Mouse (Mus musculus) midbrain, embryonic 11.5 days (tissue): Measurements from ENCODE around the gene Gna13. TPM values are rescaled to one million over a fixed set of nuclear protein-coding genes. Genes with fewer than 3 reads are reported as not detected.

Experiments used
- ATAC-seq: fragments of 200-750 bp; cut with Nextera tagmentation; 2 replicates; pipeline ENCODE4 v1.8.0; 2017; ENCODE audit warnings: moderate TSS enrichment, moderate library complexity; ENCODE audit not compliant: low FRiP score
- DNase-seq: peaks from one replicate; pipeline ENCODE4 v3.0.0; 2015; ENCODE audit warnings: low spot score; ENCODE audit errors: missing footprints
- H3K27ac ChIP-seq: fragments of 300-500 bp; sonication (generic); 2 replicates; pipeline ENCODE4 v1.5.1; 2014; ENCODE audit warnings: low read depth, low read length
- H3K27me3 ChIP-seq: fragments of 300-500 bp; sonication (generic); 2 replicates; pipeline ENCODE4 v1.6.1; 2014; ENCODE audit warnings: mild to moderate bottlenecking, low read length, moderate library complexity, mixed read lengths; ENCODE audit not compliant: control insufficient read depth, insufficient read depth
- H3K36me3 ChIP-seq: fragments of 300-500 bp; sonication (generic); 2 replicates; pipeline ENCODE4 v1.6.1; 2014; ENCODE audit warnings: mild to moderate bottlenecking, low read length, moderate library complexity, mixed read lengths; ENCODE audit not compliant: control insufficient read depth, insufficient read depth
- H3K4me1 ChIP-seq: fragments of 300-500 bp; sonication (generic); 2 replicates; pipeline ENCODE4 v1.6.1; 2014; ENCODE audit warnings: low read length; ENCODE audit not compliant: control insufficient read depth, insufficient read depth
- H3K4me2 ChIP-seq: fragments of 300-500 bp; sonication (generic); 2 replicates; pipeline ENCODE4 v1.6.1; 2014; ENCODE audit warnings: mild to moderate bottlenecking, moderate library complexity
- H3K4me3 ChIP-seq: fragments of 300-500 bp; sonication (generic); 2 replicates; pipeline ENCODE4 v1.5.1; 2014; ENCODE audit warnings: low read depth, low read length
- H3K9ac ChIP-seq: fragments of 300-500 bp; sonication (generic); 2 replicates; pipeline ENCODE4 v1.6.1; 2014; ENCODE audit warnings: low read length
- H3K9me3 ChIP-seq: fragments of 300-500 bp; sonication (generic); 2 replicates; pipeline ENCODE4 v1.6.1; 2016; ENCODE audit warnings: low read length; ENCODE audit not compliant: control insufficient read depth
- WGBS: fragments of 180-500 bp; shearing (Covaris S2); extraction: QIAGEN DNeasy Blood & Tissue Kit; methylation state at CpG from one replicate; pipeline ENCODE4 v1.1.7; 2014; 5-methylcytosine and 5-hydroxymethylcytosine counted together
- polyA plus RNA-seq: library from polyadenylated mRNA; unstranded; fragments of >200 nt; fragmentation: Nextera tagmentation; extraction: Ambion mirVana; gene quantifications from 2 replicates; pipeline ENCODE4 v1.2.1, GENCODE M21; 2014

Gene Gna13
- polyA plus RNA-seq, 1 experiment from 2014 or later, result 19.4 TPM

- no peak for DNase-seq
- WGBS, result 70% methylated on average over 16 of the region's 16 CpGs
- H3K36me3 ChIP-seq, result no peaks in the 10 kb centered on the region
- no peak for ATAC-seq
- H3K4me1 ChIP-seq, result peaks cover 10% of the 10 kb centered on the region; the same call in 1 of the 2 replicates
- H3K27ac ChIP-seq, result no peak overlapping the region
- H3K9ac ChIP-seq, result no peak overlapping the region
- no peaks in the 10 kb centered on the region for H3K9me3 ChIP-seq
- no peak overlapping the region for H3K4me2 ChIP-seq
- no peaks in the 10 kb centered on the region; the same call in 1 of the 2 replicates for H3K27me3 ChIP-seq
- H3K4me3 ChIP-seq, result no peak overlapping the region
These were observed 6.8 kb upstream of the Gna13 start for GRCm38 (mm10) chr11:109355771-109356388.

- peaks cover 13% of the 10 kb centered on the region for H3K4me1 ChIP-seq
- ATAC-seq, result no peak
- no peaks in the 10 kb centered on the region for H3K36me3 ChIP-seq
- no peak overlapping the region for H3K27ac ChIP-seq
- no peak overlapping the region for H3K4me3 ChIP-seq
- no peak overlapping the region for H3K9ac ChIP-seq
- H3K9me3 ChIP-seq, result no peaks in the 10 kb centered on the region
- H3K4me2 ChIP-seq, result no peak overlapping the region
- no peak for DNase-seq
- no peaks in the 10 kb centered on the region; the same call in 1 of the 2 replicates for H3K27me3 ChIP-seq
- 89% methylated on average over 5 of the region's 5 CpGs for WGBS
These were observed 5.5 kb upstream of the Gna13 start for GRCm38 (mm10) chr11:109357171-109357570.

GRCm38 (mm10) chr11:109358549-109358948, 4.1 kb upstream of the Gna13 start:
- DNase-seq (no peak), ATAC-seq (no peak)
- Histone ChIP-seq H3K27me3 (no peaks in the 10 kb centered on the region; the same call in 1 of the 2 replicates), H3K4me2 (no peak overlapping the region), H3K4me1 (peaks cover 13% of the 10 kb centered on the region), H3K36me3 (no peaks in the 10 kb centered on the region), H3K9me3 (no peaks in the 10 kb centered on the region), H3K4me3 (no peak overlapping the region), H3K9ac (0 out of 2 replicates have a peak overlapping the region, but pooled peaks have one; percentile 10), H3K27ac (peak overlapping the region; percentile 44)
- 23% methylated on average over 3 of the region's 3 CpGs for WGBS

- H3K4me3 ChIP-seq, result no peak overlapping the region
- H3K9ac ChIP-seq, result no peak overlapping the region
- H3K4me1 ChIP-seq, result peaks cover 16% of the 10 kb centered on the region
- H3K36me3 ChIP-seq, result no peaks in the 10 kb centered on the region
- ATAC-seq (no peak), DNase-seq (no peak)
- no peaks in the 10 kb centered on the region; the same call in 1 of the 2 replicates for H3K27me3 ChIP-seq
- no peak overlapping the region for H3K4me2 ChIP-seq
- 31% methylated on average over 13 of the region's 13 CpGs for whole genome bisulfite sequencing
- H3K9me3 ChIP-seq, result no peaks in the 10 kb centered on the region
- H3K27ac ChIP-seq, result no peak overlapping the region
These were observed 3.4 kb upstream of the Gna13 start for GRCm38 (mm10) chr11:109359043-109359752.

GRCm38 (mm10) chr11:109360102-109360501, 2.5 kb upstream of the Gna13 start:
- ATAC-seq (no peak), DNase-seq (no peak)
- WGBS, result 90% methylated on average over 6 of the region's 6 CpGs
- no peak overlapping the region for H3K9ac ChIP-seq
- no peak overlapping the region for H3K4me3 ChIP-seq
- no peaks in the 10 kb centered on the region for H3K36me3 ChIP-seq
- H3K9me3 ChIP-seq, result no peaks in the 10 kb centered on the region
- H3K27ac ChIP-seq, result no peak overlapping the region
- H3K4me1 ChIP-seq, result peaks cover 24% of the 10 kb centered on the region
- H3K27me3 ChIP-seq, result no peaks in the 10 kb centered on the region; the same call in 1 of the 2 replicates
- H3K4me2 ChIP-seq, result no peak overlapping the region

- WGBS, result 71% methylated on average over 12 of the region's 12 CpGs
- no peak for DNase-seq
- peaks cover 24% of the 10 kb centered on the region for H3K4me1 ChIP-seq
- H3K27me3 ChIP-seq, result no peaks in the 10 kb centered on the region; the same call in 1 of the 2 replicates
- no peaks in the 10 kb centered on the region for H3K9me3 ChIP-seq
- no peak overlapping the region for H3K9ac ChIP-seq
- H3K4me3 ChIP-seq, result no peak overlapping the region
- no peaks in the 10 kb centered on the region for H3K36me3 ChIP-seq
- no peak overlapping the region for H3K4me2 ChIP-seq
- ATAC-seq, result no peak
- no peak overlapping the region for H3K27ac ChIP-seq
These were observed 2.0 kb upstream of the Gna13 start for GRCm38 (mm10) chr11:109360581-109361040.

- H3K4me3 ChIP-seq, result no peak overlapping the region
- ATAC-seq (no peak), DNase-seq (no peak)
- no peak overlapping the region for H3K27ac ChIP-seq
- no peaks in the 10 kb centered on the region for H3K9me3 ChIP-seq
- no peak overlapping the region for H3K4me2 ChIP-seq
- H3K27me3 ChIP-seq, result no peaks in the 10 kb centered on the region; the same call in 1 of the 2 replicates
- 82% methylated on average over 7 of the region's 7 CpGs for WGBS
- peaks cover 2% of the 10 kb centered on the region; the same call in 1 of the 2 replicates for H3K36me3 ChIP-seq
- peaks cover 24% of the 10 kb centered on the region for H3K4me1 ChIP-seq
- no peak overlapping the region for H3K9ac ChIP-seq
These were observed 1.4 kb upstream of the Gna13 start for GRCm38 (mm10) chr11:109361241-109361630.

- 7% methylated on average over 27 of the region's 27 CpGs for WGBS
- H3K4me3 ChIP-seq, result peak overlapping the region; percentile 77
- H3K36me3 ChIP-seq, result peaks cover 2% of the 10 kb centered on the region; the same call in 1 of the 2 replicates
- H3K9ac ChIP-seq, result peak overlapping the region; percentile 68
- no peaks in the 10 kb centered on the region; the same call in 1 of the 2 replicates for H3K27me3 ChIP-seq
- H3K4me1 ChIP-seq, result peaks cover 24% of the 10 kb centered on the region
- H3K27ac ChIP-seq, result no peak overlapping the region
- peak overlapping the region; percentile 79 for H3K4me2 ChIP-seq
- DNase-seq (peak; percentile 94), ATAC-seq (peak; percentile 65)
- no peaks in the 10 kb centered on the region for H3K9me3 ChIP-seq
These were observed 784 bp upstream of the Gna13 start for GRCm38 (mm10) chr11:109361631-109362462.
